Mouse (Mus musculus) liver, embryonic 11.5 days (tissue): Measurements from ENCODE around the gene Trak1. TPM values are rescaled to one million over a fixed set of nuclear protein-coding genes. Genes with fewer than 3 reads are reported as not detected.

Experiments
- ATAC-seq: fragments of 200-750 bp; cut with Nextera tagmentation; replicated peaks from 2 replicates; pipeline ENCODE4 v1.8.0; 2017; ENCODE audit warnings: moderate number of reproducible peaks, mild to moderate bottlenecking, moderate TSS enrichment, moderate library complexity; ENCODE audit not compliant: low FRiP score
- DNase-seq: peaks from one replicate; pipeline ENCODE4 v3.0.0-alpha.2; 2017; ENCODE audit warnings: low spot score
- H3K27ac ChIP-seq: fragments of 300-500 bp; sonication (generic); 2 replicates; pipeline ENCODE4 v1.5.1; 2014; ENCODE audit warnings: mild to moderate bottlenecking, low read depth, low read length, control low read depth
- H3K27me3 ChIP-seq: fragments of 300-500 bp; sonication (generic); replicated peaks from 2 replicates; pipeline ENCODE4 v1.6.1; 2014; ENCODE audit warnings: low read length, mixed read lengths; ENCODE audit not compliant: control insufficient read depth, insufficient read depth
- H3K36me3 ChIP-seq: fragments of 300-500 bp; sonication (generic); 2 replicates; pipeline ENCODE4 v1.6.1; 2014; ENCODE audit warnings: mild to moderate bottlenecking, low read length, moderate library complexity, mixed read lengths; ENCODE audit not compliant: control insufficient read depth, insufficient read depth
- H3K4me1 ChIP-seq: fragments of 300-500 bp; sonication (generic); replicated peaks from 2 replicates; pipeline ENCODE4 v1.6.1; 2014; ENCODE audit warnings: low read length, mixed read lengths; ENCODE audit not compliant: control insufficient read depth, insufficient read depth
- H3K4me2 ChIP-seq: fragments of 300-500 bp; sonication (generic); 2 replicates; pipeline ENCODE4 v1.6.1; 2014; ENCODE audit warnings: mild to moderate bottlenecking, control low read depth, moderate library complexity
- H3K4me3 ChIP-seq: fragments of 300-500 bp; sonication (generic); 2 replicates; pipeline ENCODE4 v1.5.1; 2014; ENCODE audit warnings: low read depth, low read length, control low read depth
- H3K9ac ChIP-seq: fragments of 300-500 bp; sonication (generic); 2 replicates; pipeline ENCODE4 v1.6.1; 2014; ENCODE audit warnings: low read depth, low read length, control low read depth
- H3K9me3 ChIP-seq: fragments of 300-500 bp; sonication (generic); 2 replicates; pipeline ENCODE4 v1.6.1; 2016; ENCODE audit warnings: low read length, inconsistent platforms, mixed read lengths; ENCODE audit not compliant: control insufficient read depth
- WGBS: fragments of 180-500 bp; shearing (Covaris S2); extraction: QIAGEN DNeasy Blood & Tissue Kit; methylation state at CpG from one replicate; pipeline ENCODE4 v1.1.7; 2014; 5-methylcytosine and 5-hydroxymethylcytosine counted together
- polyA plus RNA-seq: library from polyadenylated mRNA; unstranded; fragments of >200 nt; fragmentation: Nextera tagmentation; extraction: Ambion mirVana; gene quantifications from 2 replicates; pipeline ENCODE4 v1.2.1, GENCODE M21; 2014

Gene Trak1
- polyA plus RNA-seq, 1 experiment from 2014 or later = 11.2 TPM

DNA sequence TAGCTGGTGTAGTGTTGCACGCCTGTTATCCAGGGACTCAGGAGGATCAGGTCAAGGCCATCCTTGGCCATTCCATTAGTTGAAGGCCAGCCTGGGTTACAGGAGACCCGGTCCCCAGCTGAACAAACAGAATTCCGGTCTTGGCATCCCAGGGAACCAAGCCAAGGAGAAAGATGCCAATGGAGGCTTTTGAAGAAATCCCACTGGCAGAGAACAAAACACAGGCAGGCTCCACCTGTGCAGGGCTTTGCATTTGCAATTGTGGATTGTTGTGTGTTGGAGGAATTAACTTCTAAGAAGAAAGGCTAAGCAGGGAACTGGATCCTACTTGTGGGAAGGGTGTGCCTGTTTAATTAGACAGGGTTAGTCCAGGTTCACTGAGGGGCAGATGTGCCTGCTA lies 47.0 kb downstream of the Trak1 start:
- ATAC-seq (no peak), DNase-seq (no peak)
- WGBS = 83% methylated on average over 3 of the region's 3 CpGs
- Histone ChIP-seq H3K4me2 (no peak overlapping the region), H3K36me3 (no peaks in the 10 kb centered on the region), H3K4me1 (peaks cover 8% of the 10 kb centered on the region; the same call in 1 of the 2 replicates), H3K4me3 (no peak overlapping the region), H3K9me3 (no peaks in the 10 kb centered on the region), H3K27me3 (no peaks in the 10 kb centered on the region), H3K9ac (no peak overlapping the region), H3K27ac (no peak overlapping the region)

GRCm38 (mm10) chr9:121345427-121346130 lies 48.3 kb downstream of the Trak1 start:
- Histone ChIP-seq H3K9ac (no peak overlapping the region), H3K27ac (no peak overlapping the region), H3K27me3 (no peaks in the 10 kb centered on the region), H3K4me3 (no peak overlapping the region), H3K4me2 (no peak overlapping the region), H3K9me3 (no peaks in the 10 kb centered on the region), H3K4me1 (peaks cover 11% of the 10 kb centered on the region), H3K36me3 (no peaks in the 10 kb centered on the region)
- 92% methylated on average over 15 of the region's 15 CpGs for WGBS
- DNase-seq (no peak), ATAC-seq (no peak)

GRCm38 (mm10) chr9:121346635-121347034 lies 49.3 kb downstream of the Trak1 start:
- Histone ChIP-seq H3K27me3 (no peaks in the 10 kb centered on the region), H3K9ac (no peak overlapping the region), H3K4me3 (no peak overlapping the region), H3K4me2 (no peak overlapping the region), H3K27ac (no peak overlapping the region), H3K9me3 (no peaks in the 10 kb centered on the region), H3K36me3 (no peaks in the 10 kb centered on the region), H3K4me1 (peaks cover 21% of the 10 kb centered on the region)
- DNase-seq (no peak), ATAC-seq (no peak)
- WGBS = 67% methylated on average over 5 of the region's 5 CpGs

DNA sequence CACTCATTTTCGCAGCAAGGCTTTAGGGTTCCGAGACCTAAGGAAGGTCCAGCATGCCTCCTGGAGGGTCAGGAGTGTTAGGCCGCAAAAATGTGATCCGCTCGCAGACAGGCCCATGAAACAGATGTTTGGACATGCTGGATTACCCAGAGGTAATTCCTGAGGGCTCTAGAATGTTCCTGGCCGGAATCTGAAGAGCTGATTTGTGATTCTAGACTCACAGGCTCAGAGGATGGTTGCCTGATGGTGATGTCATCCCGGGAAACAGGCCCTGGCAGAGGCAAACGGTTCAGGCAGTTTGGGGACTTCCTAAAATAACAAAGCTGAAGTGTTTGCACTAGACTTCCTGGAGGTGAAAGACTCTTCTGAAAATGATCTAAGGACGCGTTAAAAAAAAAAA lies 50.7 kb downstream of the Trak1 start:
- Histone ChIP-seq H3K4me1 (peaks cover 28% of the 10 kb centered on the region), H3K27me3 (no peaks in the 10 kb centered on the region), H3K4me3 (no peak overlapping the region), H3K4me2 (no peak overlapping the region; the same call in 1 of the 2 replicates), H3K27ac (no peak overlapping the region), H3K36me3 (no peaks in the 10 kb centered on the region), H3K9ac (no peak overlapping the region), H3K9me3 (no peaks in the 10 kb centered on the region)
- WGBS = 51% methylated on average over 10 of the region's 10 CpGs
- no peak for ATAC-seq
- no peak for DNase-seq

- DNase-seq (no peak), ATAC-seq (no peak)
- Histone ChIP-seq H3K4me3 (no peak overlapping the region), H3K27me3 (no peaks in the 10 kb centered on the region), H3K27ac (no peak overlapping the region; the same call in 1 of the 2 replicates), H3K9me3 (no peaks in the 10 kb centered on the region), H3K9ac (no peak overlapping the region), H3K4me1 (peaks cover 26% of the 10 kb centered on the region), H3K4me2 (no peak overlapping the region; the same call in 1 of the 2 replicates), H3K36me3 (no peaks in the 10 kb centered on the region)
- WGBS = 23% methylated on average over 5 of the region's 5 CpGs
Observed at GRCm38 (mm10) chr9:121348476-121348875, 51.2 kb downstream of the Trak1 start.

- H3K27me3 ChIP-seq = no peaks in the 10 kb centered on the region
- DNase-seq (no peak), ATAC-seq (no peak)
- WGBS = 89% methylated on average over 8 of the region's 8 CpGs
- no peak overlapping the region for H3K9ac ChIP-seq
- H3K4me2 ChIP-seq = no peak overlapping the region
- no peaks in the 10 kb centered on the region for H3K36me3 ChIP-seq
- H3K4me1 ChIP-seq = peaks cover 24% of the 10 kb centered on the region
- no peak overlapping the region for H3K4me3 ChIP-seq
- H3K9me3 ChIP-seq = no peaks in the 10 kb centered on the region
- H3K27ac ChIP-seq = no peak overlapping the region
Observed at GRCm38 (mm10) chr9:121349111-121349510, 51.8 kb downstream of the Trak1 start.

DNA sequence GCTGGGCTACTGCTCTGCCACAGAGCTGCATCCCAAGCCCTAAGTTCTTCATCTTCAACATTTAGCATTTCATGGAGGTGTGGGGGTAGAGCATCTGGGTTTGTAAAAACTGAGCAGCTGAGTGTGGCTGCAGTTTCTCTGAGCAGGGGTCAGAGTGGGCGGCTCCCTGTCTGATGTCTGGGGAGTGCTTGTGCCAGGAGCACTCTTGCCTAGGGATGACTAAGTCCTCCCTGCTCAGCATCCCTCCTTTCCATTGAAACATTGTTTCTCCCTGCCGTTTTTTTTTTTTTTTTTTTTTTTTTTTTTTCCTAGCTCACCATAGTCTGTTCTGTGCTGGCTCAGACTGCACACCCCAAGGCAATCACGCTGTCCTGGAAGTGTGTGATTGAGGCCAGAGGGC lies 53.3 kb downstream of the Trak1 start:
- no peak overlapping the region for H3K9ac ChIP-seq
- H3K27me3 ChIP-seq = no peaks in the 10 kb centered on the region
- ATAC-seq = no peak
- no peaks in the 10 kb centered on the region for H3K9me3 ChIP-seq
- H3K36me3 ChIP-seq = no peaks in the 10 kb centered on the region
- H3K4me2 ChIP-seq = no peak overlapping the region
- H3K4me1 ChIP-seq = peaks cover 24% of the 10 kb centered on the region
- no peak overlapping the region for H3K27ac ChIP-seq
- 56% methylated on average over 3 of the region's 3 CpGs for WGBS
- no peak overlapping the region for H3K4me3 ChIP-seq
- DNase-seq = no peak

DNA sequence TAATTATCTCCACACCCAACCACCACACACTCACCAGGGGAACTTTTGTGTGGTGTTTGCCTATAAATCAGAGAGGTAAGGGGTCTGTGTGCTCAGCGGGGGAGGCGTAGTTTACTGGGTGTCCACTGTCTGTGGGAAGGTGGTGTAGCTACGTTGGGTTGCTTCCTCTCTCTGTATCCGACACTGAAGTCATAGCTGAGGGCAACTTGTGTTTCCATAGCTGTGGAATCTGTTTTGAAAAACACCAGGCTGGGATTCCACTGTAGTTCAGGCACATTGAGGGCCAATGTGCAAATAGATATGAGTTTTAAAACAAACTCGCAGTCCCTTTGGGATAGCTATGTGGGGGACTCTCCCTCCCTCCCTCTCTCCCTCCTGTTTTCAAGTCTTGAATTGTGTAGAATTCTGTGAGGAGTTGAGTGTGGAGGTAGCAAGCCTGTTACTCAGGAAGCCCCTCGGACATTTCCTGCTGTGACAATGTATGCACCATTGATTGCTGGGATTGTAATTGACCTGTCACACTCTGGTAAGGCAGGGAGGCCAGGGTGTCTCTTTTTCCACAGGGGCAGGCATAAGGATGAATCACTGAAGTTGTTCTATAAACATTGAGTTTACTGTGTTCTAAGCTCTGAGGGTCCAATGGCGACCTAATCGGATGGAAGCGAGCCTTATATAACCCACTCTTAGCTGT lies 54.2 kb downstream of the Trak1 start:
- Histone ChIP-seq H3K9me3 (no peaks in the 10 kb centered on the region), H3K4me1 (peaks cover 24% of the 10 kb centered on the region), H3K27me3 (no peaks in the 10 kb centered on the region), H3K27ac (no peak overlapping the region), H3K4me3 (no peak overlapping the region), H3K4me2 (no peak overlapping the region), H3K36me3 (no peaks in the 10 kb centered on the region), H3K9ac (no peak overlapping the region)
- 55% methylated on average over 9 of the region's 9 CpGs for WGBS
- ATAC-seq = no peak
- DNase-seq = no peak
